Mouse (Mus musculus) MEL (cell line): Measurements from ENCODE around the gene Ecm2. TPM values are rescaled to one million over a fixed set of nuclear protein-coding genes. Genes with fewer than 3 reads are reported as not detected.

Experiments used
- DNase-seq: peaks from one replicate; pipeline ENCODE4 v3.0.0; 2011; ENCODE audit warnings: low read depth, low spot score
- H3K27ac ChIP-seq: 2 replicates; pipeline ENCODE4 v1.5.1; 2012; ENCODE audit warnings: low read depth, mild to moderate bottlenecking, control low read depth, low read length, moderate library complexity; ENCODE audit not compliant: control insufficient read depth
- H3K27me3 ChIP-seq, 2 experiments: fragments of 150-350 bp in 1 of 2; sonication (generic) in 1 of 2; 2 replicates each; pipeline ENCODE4 v1.6.1; 2012; ENCODE audit warnings: low read length in 2 of 2, mild to moderate bottlenecking in 2 of 2, improper control_type of control experiment in 1 of 2, moderate library complexity in 1 of 2; ENCODE audit not compliant: insufficient read depth in 2 of 2, control insufficient read depth in 1 of 2
- H3K36me3 ChIP-seq, 2 experiments: 2 replicates each; pipeline ENCODE4 v1.6.1; 2012 to 2014; ENCODE audit warnings: low read length in 2 of 2, improper control_type of control experiment in 1 of 2, inconsistent platforms in 1 of 2, mild to moderate bottlenecking in 1 of 2; ENCODE audit not compliant: insufficient read depth in 2 of 2, control insufficient read depth in 1 of 2
- H3K4me1 ChIP-seq, 2 experiments: fragments of 150-350 bp in 1 of 2; sonication (generic) in 1 of 2; 2 replicates each; pipeline ENCODE4 v1.6.1; 2012; ENCODE audit warnings: low read length in 2 of 2, improper control_type of control experiment in 1 of 2, mild to moderate bottlenecking in 1 of 2; ENCODE audit not compliant: insufficient read depth in 2 of 2, control insufficient read depth in 1 of 2
- H3K4me3 ChIP-seq, 2 experiments: fragments of 150-350 bp in 1 of 2; sonication (generic) in 1 of 2; 2 replicates each; pipeline ENCODE4 v1.5.1; 2012; ENCODE audit warnings: low read depth in 2 of 2, low read length in 2 of 2, mild to moderate bottlenecking in 2 of 2, moderate library complexity in 2 of 2, control low read depth in 1 of 2, improper control_type of control experiment in 1 of 2; ENCODE audit not compliant: control insufficient read depth in 1 of 2, insufficient read depth in 1 of 2
- H3K79me2 ChIP-seq: 2 replicates; pipeline ENCODE4 v1.6.1; 2012; ENCODE audit warnings: mild to moderate bottlenecking, low read length, moderate library complexity; ENCODE audit not compliant: control insufficient read depth, poor library complexity, insufficient read depth
- H3K9ac ChIP-seq: 2 replicates; pipeline ENCODE4 v1.6.1; 2012; ENCODE audit warnings: low read depth, mild to moderate bottlenecking, control low read depth, low read length, moderate library complexity; ENCODE audit not compliant: control insufficient read depth, poor library complexity, severe bottlenecking
- H3K9me3 ChIP-seq: fragments of 150-350 bp; sonication (generic); replicated peaks from 2 replicates; pipeline ENCODE4 v1.6.1; 2012; ENCODE audit warnings: mild to moderate bottlenecking, low read length, improper control_type of control experiment, moderate library complexity; ENCODE audit not compliant: insufficient read depth
- BHLHE40 ChIP-seq: IDR thresholded peaks from 2 replicates; pipeline ENCODE4 v1.6.1; 2012; ENCODE audit warnings: low read depth, mild to moderate bottlenecking, inconsistent platforms, low read length, improper control_type of control experiment, borderline replicate concordance
- CHD1 ChIP-seq: IDR thresholded peaks from 2 replicates; pipeline ENCODE4 v1.6.1; 2012; ENCODE audit warnings: low read depth, mild to moderate bottlenecking, inconsistent platforms, low read length, improper control_type of control experiment
- CTCF ChIP-seq, 3 experiments: IDR thresholded peaks in 2 of 3; conservative IDR thresholded peaks in 1 of 3; 2 replicates each; pipeline ENCODE4 v1.5.1; 2011 to 2012; ENCODE audit warnings: low read length in 3 of 3, low read depth in 2 of 3, mild to moderate bottlenecking in 2 of 3, improper control_type of control experiment in 1 of 3, inconsistent platforms in 1 of 3, mixed read lengths in 1 of 3, moderate library complexity in 1 of 3; ENCODE audit not compliant: control insufficient read depth in 1 of 3, insufficient read depth in 1 of 3, poor library complexity in 1 of 3, severe bottlenecking in 1 of 3
- E2F4 ChIP-seq: IDR thresholded peaks from 2 replicates; pipeline ENCODE4 v1.6.1; 2011; ENCODE audit warnings: low read depth, low read length, improper control_type of control experiment, borderline replicate concordance
- ELF1 ChIP-seq: IDR thresholded peaks from 2 replicates; pipeline ENCODE4 v1.6.1; 2014; ENCODE audit warnings: low read depth, mild to moderate bottlenecking, inconsistent platforms, low read length, improper control_type of control experiment, moderate library complexity
- EP300 ChIP-seq, 2 experiments: IDR thresholded peaks; 2 replicates each; pipeline ENCODE4 v1.6.1; 2011; ENCODE audit warnings: improper control_type of control experiment in 2 of 2, low read length in 2 of 2, low read depth in 1 of 2, mild to moderate bottlenecking in 1 of 2
- ETS1 ChIP-seq: IDR thresholded peaks from 2 replicates; pipeline ENCODE4 v1.6.1; 2012; ENCODE audit warnings: low read depth, mild to moderate bottlenecking, inconsistent platforms, low read length, improper control_type of control experiment, moderate library complexity
- GABPA ChIP-seq: IDR thresholded peaks from 2 replicates; pipeline ENCODE4 v1.6.1; 2012; ENCODE audit warnings: low read depth, mild to moderate bottlenecking, inconsistent platforms, low read length, improper control_type of control experiment, moderate library complexity
- GATA1 ChIP-seq: IDR thresholded peaks from 2 replicates; pipeline ENCODE4 v1.6.1; 2011; ENCODE audit warnings: low read depth, low read length, improper control_type of control experiment
- HCFC1 ChIP-seq: IDR thresholded peaks from 2 replicates; pipeline ENCODE4 v1.6.1; 2012; ENCODE audit warnings: low read depth, mild to moderate bottlenecking, inconsistent platforms, low read length, improper control_type of control experiment, moderate library complexity
- JUND ChIP-seq: IDR thresholded peaks from 2 replicates; pipeline ENCODE4 v1.6.1; 2011; ENCODE audit warnings: low read depth, mild to moderate bottlenecking, improper control_type of control experiment, low read length
- KAT2A ChIP-seq: conservative IDR thresholded peaks from 2 replicates; pipeline ENCODE4 v1.6.1; 2012; ENCODE audit warnings: low read depth, low read length, improper control_type of control experiment, inconsistent platforms
- MAFK ChIP-seq: IDR thresholded peaks from 2 replicates; pipeline ENCODE4 v1.6.1; 2011; ENCODE audit warnings: low read depth, mild to moderate bottlenecking, low read length, improper control_type of control experiment, borderline replicate concordance
- MAZ ChIP-seq: IDR thresholded peaks from 2 replicates; pipeline ENCODE4 v1.6.1; 2012; ENCODE audit warnings: low read depth, mild to moderate bottlenecking, inconsistent platforms, low read length, improper control_type of control experiment
- MXI1 ChIP-seq: IDR thresholded peaks from 2 replicates; pipeline ENCODE4 v1.6.1; 2011; ENCODE audit warnings: mild to moderate bottlenecking, low read depth, low read length, improper control_type of control experiment
- MYB ChIP-seq: IDR thresholded peaks from 2 replicates; pipeline ENCODE4 v1.6.1; 2011; ENCODE audit warnings: mild to moderate bottlenecking, low read depth, low read length, improper control_type of control experiment
- MYC ChIP-seq: IDR thresholded peaks from 2 replicates; pipeline ENCODE4 v1.6.1; 2011; ENCODE audit warnings: low read depth, mild to moderate bottlenecking, low read length, improper control_type of control experiment, moderate library complexity
- NRF1 ChIP-seq: IDR thresholded peaks from 2 replicates; pipeline ENCODE4 v1.6.1; 2014; ENCODE audit warnings: low read depth, mild to moderate bottlenecking, inconsistent platforms, low read length, improper control_type of control experiment, moderate library complexity; ENCODE audit not compliant: poor library complexity, insufficient read depth, severe bottlenecking
- POLR2A ChIP-seq, 2 experiments: IDR thresholded peaks; 2 replicates each; pipeline ENCODE4 v1.6.1; 2011 to 2012; ENCODE audit warnings: low read length in 2 of 2, mild to moderate bottlenecking in 2 of 2, control low read depth in 1 of 2, improper control_type of control experiment in 1 of 2, low read depth in 1 of 2, moderate library complexity in 1 of 2; ENCODE audit not compliant: control insufficient read depth in 1 of 2, insufficient read depth in 1 of 2, poor library complexity in 1 of 2
- POLR2AphosphoS2 ChIP-seq: IDR thresholded peaks from 2 replicates; pipeline ENCODE4 v1.6.1; 2011; ENCODE audit warnings: low read length, improper control_type of control experiment
- POLR2AphosphoS5 ChIP-seq: IDR thresholded peaks from 2 replicates; pipeline ENCODE4 v1.6.1; 2012; ENCODE audit warnings: low read depth, borderline replicate concordance, mild to moderate bottlenecking, inconsistent platforms, low read length, moderate library complexity, mixed read lengths
- RAD21 ChIP-seq: IDR thresholded peaks from 2 replicates; pipeline ENCODE4 v1.6.1; 2011; ENCODE audit warnings: mild to moderate bottlenecking, low read depth, low read length, improper control_type of control experiment
- RCOR1 ChIP-seq: IDR thresholded peaks from 2 replicates; pipeline ENCODE4 v1.6.1; 2012; ENCODE audit warnings: low read depth, mild to moderate bottlenecking, inconsistent platforms, low read length, improper control_type of control experiment
- SIN3A ChIP-seq: IDR thresholded peaks from 2 replicates; pipeline ENCODE4 v1.6.1; 2012; ENCODE audit warnings: low read length, improper control_type of control experiment, inconsistent platforms
- SMC3 ChIP-seq: IDR thresholded peaks from 2 replicates; pipeline ENCODE4 v1.6.1; 2011; ENCODE audit warnings: low read depth, low read length, improper control_type of control experiment
- TAL1 ChIP-seq: IDR thresholded peaks from 2 replicates; pipeline ENCODE4 v1.6.1; 2012; ENCODE audit warnings: mild to moderate bottlenecking, inconsistent platforms, low read length, moderate library complexity, mixed read lengths
- TCF12 ChIP-seq: IDR thresholded peaks from 2 replicates; pipeline ENCODE4 v1.6.1; 2014; ENCODE audit warnings: low read depth, mild to moderate bottlenecking, inconsistent platforms, low read length, improper control_type of control experiment, moderate library complexity
- ZC3H11A ChIP-seq: IDR thresholded peaks from 2 replicates; pipeline ENCODE4 v1.6.1; 2012; ENCODE audit warnings: low read depth, mild to moderate bottlenecking, inconsistent platforms, low read length, improper control_type of control experiment
- ZKSCAN1 ChIP-seq: IDR thresholded peaks from 2 replicates; pipeline ENCODE4 v1.6.1; 2012; ENCODE audit warnings: low read depth, mild to moderate bottlenecking, inconsistent platforms, low read length, improper control_type of control experiment, moderate library complexity
- ZNF384 ChIP-seq: IDR thresholded peaks from 2 replicates; pipeline ENCODE4 v1.6.1; 2012; ENCODE audit warnings: low read depth, mild to moderate bottlenecking, inconsistent platforms, low read length, improper control_type of control experiment
- polyA plus RNA-seq, 2 experiments: library from polyadenylated mRNA; stranded (reverse) in 1 of 2; unstranded in 1 of 2; fragments of >175 nt in 1 of 2; fragments of >200 nt in 1 of 2; gene quantifications; 2 replicates each; pipeline versions ENCODE4 v1.2.1 to v1.2.4; 2012; ENCODE audit warnings: low replicate concordance in 2 of 2, low read depth in 1 of 2; ENCODE audit not compliant: insufficient read length in 2 of 2, insufficient read depth in 1 of 2, missing spikeins in 1 of 2
- total RNA-seq: library from RNA; depleted of rRNA; stranded (reverse); fragments of 300-350 nt; gene quantifications from 2 replicates; pipeline ENCODE4 v1.2.3, GENCODE M21; 2012

The Ecm2 gene
- total and polyA plus RNA-seq, 3 experiments: 0.04 to 0.08 TPM; not detected in 1

GRCm38 (mm10) chr13:49559185-49559584 is 54.6 kb downstream of the Ecm2 start:
- H3K4me3 ChIP-seq: no peak overlapping the region
- H3K9ac ChIP-seq: no peak overlapping the region
- peak; percentile 66 for DNase-seq
- no peaks in the 10 kb centered on the region for H3K9me3 ChIP-seq
- peaks cover 6 to 8% of the 10 kb centered on the region in 2 experiments for H3K4me1 ChIP-seq
- H3K27ac ChIP-seq: no peak overlapping the region
- no peaks in the 10 kb centered on the region for H3K79me2 ChIP-seq
- no peaks in the 10 kb centered on the region for H3K27me3 ChIP-seq
- TF ChIP-seq SMC3: peak; percentile 81
- TF ChIP-seq MXI1: no peak
- peak; percentile 73 for TF ChIP-seq RAD21
- TF ChIP-seq ZC3H11A: peak; percentile 62
- no peak for TF ChIP-seq MAZ
- TF ChIP-seq SIN3A: 0 out of 2 replicates have a peak, but pooled peaks have one; percentile 22
- TF ChIP-seq CTCF (IDR thresholded peaks at IDR 0.05 in 2 of 3, conservative IDR thresholded peaks at IDR 0.05 in 1 of 3; ENCODE audit: control insufficient read depth in 1 of 3, insufficient read depth in 1 of 3, low read depth in 2 of 3, low read length in 3 of 3, poor library complexity in 1 of 3, severe bottlenecking in 1 of 3): peak; percentile 45 to 79 (median 76)
- H3K36me3 ChIP-seq: peaks cover 0 to 10% of the 10 kb centered on the region in 2 experiments; a peak in 2 of 4 replicates

- Histone ChIP-seq H3K27ac (peak overlapping the region; percentile 37; the same call in 1 of the 2 replicates), H3K4me3 (no peak overlapping the region), H3K4me1 (peaks cover 6 to 8% of the 10 kb centered on the region in 2 experiments), H3K79me2 (no peaks in the 10 kb centered on the region), H3K9me3 (no peaks in the 10 kb centered on the region), H3K9ac (no peak overlapping the region), H3K27me3 (no peaks in the 10 kb centered on the region), H3K36me3 (peaks cover 0 to 10% of the 10 kb centered on the region in 2 experiments; a peak in 2 of 4 replicates)
- peak; percentile 65 for DNase-seq
- no peak for TF ChIP-seq MYB
- TF ChIP-seq ZNF384: no peak
- TF ChIP-seq JUND: no peak
- TF ChIP-seq MAZ: no peak
- peak; percentile 68 for TF ChIP-seq GATA1
- no peak for TF ChIP-seq MYC
- TF ChIP-seq TAL1: peak; percentile 69
- peak; percentile 68 to 76 for TF ChIP-seq EP300 (IDR thresholded peaks at IDR 0.05; ENCODE audit: low read depth in 1 of 2, low read length in 2 of 2)
- TF ChIP-seq CHD1: no peak
- no peak for TF ChIP-seq ZKSCAN1
- TF ChIP-seq GABPA: no peak
- no peak for TF ChIP-seq SMC3
- TF ChIP-seq ETS1: peak; percentile 82
- no peak for TF ChIP-seq E2F4
- TF ChIP-seq ZC3H11A: no peak
- TF ChIP-seq TCF12: peak; percentile 70; the same call in 1 of the 2 replicates
- no peak for TF ChIP-seq CTCF (IDR thresholded peaks at IDR 0.05 in 2 of 3, conservative IDR thresholded peaks at IDR 0.05 in 1 of 3; ENCODE audit: control insufficient read depth in 1 of 3, insufficient read depth in 1 of 3, low read depth in 2 of 3, low read length in 3 of 3, poor library complexity in 1 of 3, severe bottlenecking in 1 of 3)
- TF ChIP-seq NRF1: no peak
- no peak for TF ChIP-seq HCFC1
- TF ChIP-seq POLR2AphosphoS2: no peak
- no peak for TF ChIP-seq POLR2A (IDR thresholded peaks at IDR 0.05; ENCODE audit: control insufficient read depth in 1 of 2, insufficient read depth in 1 of 2, low read depth in 1 of 2, low read length in 2 of 2, poor library complexity in 1 of 2)
- no peak for TF ChIP-seq RAD21
- TF ChIP-seq MXI1: no peak
- no peak for TF ChIP-seq POLR2AphosphoS5
- TF ChIP-seq ELF1: no peak
- TF ChIP-seq MAFK: no peak
- no peak for TF ChIP-seq KAT2A
- TF ChIP-seq BHLHE40: no peak
- peak; percentile 50; the same call in 1 of the 2 replicates for TF ChIP-seq RCOR1
Measured at GRCm38 (mm10) chr13:49560886-49561285, 56.3 kb downstream of the Ecm2 start.
